12 mouse cellular contexts compared by ENCODE assay signal in genomic region chr2:120348120-120348519, GRCm38 (mm10). TPM values are rescaled to one million over a fixed set of nuclear protein-coding genes. Genes with fewer than 3 reads are reported as not detected.
DNase-seq lines count a peak whose midpoint lies in the region; ATAC-seq and TF ChIP-seq lines count a peak whose summit lies in the region.
"Had no signal": no experiment of that assay in that cellular context is flagged by ENCODE, and none has a peak within 500 bp of the region (broad histone marks: within the 10 kb centered on the region; RNA-seq: fewer than 3 reads in every experiment).

No protein-coding gene starts in this region.

- peak; percentile 46 to 75 for DNase-seq in heart, adult 18-20 months
- DNase-seq in heart, embryonic 10.5 days (ENCODE audit: low spot score): no peak
- DNase-seq in kidney, postnatal 36 days: peak; percentile 42 to 64
- DNase-seq in cerebellum, adult 2 months: no peak
- no peak for DNase-seq in right cerebral cortex, postnatal 4 days
- DNase-seq in cerebellum, adult 11 months: no peak

- no peaks in the 10 kb centered on the region for H3K27me3 ChIP-seq in heart, embryonic 10.5 days (ENCODE audit: insufficient read depth, poor library complexity, severe bottlenecking)
- no peaks in the 10 kb centered on the region for H3K27me3 ChIP-seq in cerebellum, adult 2 months (ENCODE audit: control insufficient read depth, insufficient read depth, low read length)
- H3K27me3 ChIP-seq: heart, embryonic 15.5 days had no signal

- no peak for TF ChIP-seq CTCF in cerebellum, adult 2 months (IDR thresholded peaks at IDR 0.05; ENCODE audit: borderline replicate concordance, insufficient read depth, low read depth, low read length)

- 68% methylated on average over 9 of the region's 9 CpGs for WGBS in heart, embryonic 10.5 days
- 71% methylated on average over 9 of the region's 9 CpGs for WGBS in cerebellum, adult 2 months

- H3K36me3 ChIP-seq in heart, embryonic 10.5 days: peaks cover 61% of the 10 kb centered on the region

- ATAC-seq in common myeloid progenitor, adult 5-6 weeks (replicated peaks; ENCODE audit: low read depth, poor library complexity, severe bottlenecking): peak; percentile 76
- peak; percentile 20; the same call in 1 of the 2 replicates for ATAC-seq in neutrophil, adult 5-6 weeks (ENCODE audit: extremely low read depth, insufficient number of reproducible peaks, low FRiP score, poor library complexity, severe bottlenecking)

- no peaks in the 10 kb centered on the region for H3K9me3 ChIP-seq in heart, embryonic 10.5 days
- H3K9me3 ChIP-seq: heart, embryonic 15.5 days had no signal

- H3K4me3 ChIP-seq in heart, embryonic 10.5 days: no peak overlapping the region
- H3K4me3 ChIP-seq in cerebellum, adult 2 months (replicated peaks; ENCODE audit: insufficient read depth, low read depth, low read length): no peak overlapping the region
- H3K4me3 ChIP-seq: erythroblast, embryonic 14.5 days; heart, embryonic 15.5 days had no signal

- no peak for TF ChIP-seq POLR2A in cerebellum, adult 2 months (IDR thresholded peaks at IDR 0.05; ENCODE audit: borderline replicate concordance, insufficient read depth, low read length)

- peaks cover 16% of the 10 kb centered on the region for H3K4me1 ChIP-seq in heart, embryonic 10.5 days
- H3K4me1 ChIP-seq in cerebellum, adult 2 months (ENCODE audit: control insufficient read depth, insufficient read depth, low read length): peaks cover 8% of the 10 kb centered on the region

- H3K27ac ChIP-seq in heart, embryonic 10.5 days: no peak overlapping the region
- H3K27ac ChIP-seq in cerebellum, adult 2 months (ENCODE audit: insufficient read depth, low read length): no peak overlapping the region
- H3K27ac ChIP-seq: heart, embryonic 15.5 days had no signal

RNA-seq across cellular contexts. Expression of gene Vps39, which starts 4.8 kb away (rescaled TPM):
- total RNA-seq in heart, adult 18-20 months (2021): 10 to 100 TPM; 34.4 to 35.4 TPM
- 17.4 and 19.2 TPM in 2 replicates for polyA plus RNA-seq in heart, embryonic 10.5 days (2016; fragmentation: Nextera tagmentation; extraction: Ambion mirVana)
- 42.8 and 44.3 TPM in 2 replicates for total RNA-seq in common myeloid progenitor, adult 5-6 weeks (2017)
- total RNA-seq in neutrophil, adult 5-6 weeks (2017): 52.8 and 54.6 TPM in 2 replicates
- 66.1 and 66.6 TPM in 2 replicates for polyA plus RNA-seq in cerebellum, adult 2 months (2012; rRNA removed)

RNA-seq across cellular contexts. Expression of gene Pla2g4f, which starts 34.2 kb away (rescaled TPM):
- total RNA-seq in heart, adult 18-20 months (2021): under 1 TPM in 1 of 2 experiments, not detected in 1; 0.10 TPM
- 0.05 TPM in 1 of 2 replicates, not detected in the other for polyA plus RNA-seq in heart, embryonic 10.5 days (2016; fragmentation: Nextera tagmentation; extraction: Ambion mirVana)
- total RNA-seq in common myeloid progenitor, adult 5-6 weeks (2017): 0.27 TPM in 1 of 2 replicates, not detected in the other
- total RNA-seq in neutrophil, adult 5-6 weeks (2017): 0.23 and 0.25 TPM in 2 replicates
- 0.05 and 0.07 TPM in 2 replicates for polyA plus RNA-seq in cerebellum, adult 2 months (2012; rRNA removed)
- total RNA-seq: left cerebral cortex, postnatal 10 days had no signal
- polyA plus RNA-seq: erythroblast, embryonic 14.5 days; midbrain, embryonic 11.5 days had no signal

RNA-seq across cellular contexts. Expression of gene Ganc, which starts 55.6 kb away (rescaled TPM):
- total RNA-seq in heart, adult 18-20 months (2021): 10 to 100 TPM; 26.0 to 27.1 TPM
- polyA plus RNA-seq in heart, embryonic 10.5 days (2016; fragmentation: Nextera tagmentation; extraction: Ambion mirVana): 7.0 and 8.8 TPM in 2 replicates
- 20.6 and 21.9 TPM in 2 replicates for total RNA-seq in common myeloid progenitor, adult 5-6 weeks (2017)
- 44.0 and 64.7 TPM in 2 replicates for total RNA-seq in neutrophil, adult 5-6 weeks (2017)
- polyA plus RNA-seq in cerebellum, adult 2 months (2012; rRNA removed): 12.8 and 13.6 TPM in 2 replicates

RNA-seq across cellular contexts. Expression of gene Tmem87a, which starts 55.8 kb away (rescaled TPM):
- 10 to 100 TPM; 16.2 to 17.3 TPM for total RNA-seq in heart, adult 18-20 months (2021)
- 4.4 and 4.5 TPM in 2 replicates for polyA plus RNA-seq in heart, embryonic 10.5 days (2016; fragmentation: Nextera tagmentation; extraction: Ambion mirVana)
- total RNA-seq in common myeloid progenitor, adult 5-6 weeks (2017): 49.7 and 63.7 TPM in 2 replicates
- 78.5 and 85.5 TPM in 2 replicates for total RNA-seq in neutrophil, adult 5-6 weeks (2017)
- polyA plus RNA-seq in cerebellum, adult 2 months (2012; rRNA removed): 22.7 and 24.4 TPM in 2 replicates

RNA-seq across cellular contexts. Expression of gene Pla2g4d, which starts 59.1 kb away (rescaled TPM):
- total RNA-seq in heart, adult 18-20 months (2021): not detected
- 0.04 TPM in 1 of 2 replicates, not detected in the other for polyA plus RNA-seq in heart, embryonic 10.5 days (2016; fragmentation: Nextera tagmentation; extraction: Ambion mirVana)
- not detected in 2 replicates for total RNA-seq in common myeloid progenitor, adult 5-6 weeks (2017)
- total RNA-seq in neutrophil, adult 5-6 weeks (2017): not detected in 2 replicates
- 0.07 and 0.08 TPM in 2 replicates for polyA plus RNA-seq in cerebellum, adult 2 months (2012; rRNA removed)
- polyA plus RNA-seq: erythroblast, embryonic 14.5 days had no signal

Comparison
In these comparisons a context has a peak if more than half of its experiments do, and no peak if none do; other contexts are left out.
1. DNase-seq: peak in heart, adult 18-20 months (2 of 2) and kidney, postnatal 36 days (2 of 2); none in heart, embryonic 10.5 days (single experiment), cerebellum, adult 2 months (0 of 2), right cerebral cortex, postnatal 4 days (single experiment) and cerebellum, adult 11 months (single experiment).